Mouse (Mus musculus): Measurements from ENCODE around the gene Ctdspl.
A peak's percentile ranks its signal among the peaks of the same experiment; 100 is the strongest.

Ctdspl gene

GRCm38 (mm10) chr9:118920798-118921515 lies 5.3 kb upstream of the Ctdspl start:
- DNase-seq: peak; percentile 88

- DNase-seq: no peak
These were observed 4.3 kb upstream of the Ctdspl start for GRCm38 (mm10) chr9:118921926-118922325.

DNA sequence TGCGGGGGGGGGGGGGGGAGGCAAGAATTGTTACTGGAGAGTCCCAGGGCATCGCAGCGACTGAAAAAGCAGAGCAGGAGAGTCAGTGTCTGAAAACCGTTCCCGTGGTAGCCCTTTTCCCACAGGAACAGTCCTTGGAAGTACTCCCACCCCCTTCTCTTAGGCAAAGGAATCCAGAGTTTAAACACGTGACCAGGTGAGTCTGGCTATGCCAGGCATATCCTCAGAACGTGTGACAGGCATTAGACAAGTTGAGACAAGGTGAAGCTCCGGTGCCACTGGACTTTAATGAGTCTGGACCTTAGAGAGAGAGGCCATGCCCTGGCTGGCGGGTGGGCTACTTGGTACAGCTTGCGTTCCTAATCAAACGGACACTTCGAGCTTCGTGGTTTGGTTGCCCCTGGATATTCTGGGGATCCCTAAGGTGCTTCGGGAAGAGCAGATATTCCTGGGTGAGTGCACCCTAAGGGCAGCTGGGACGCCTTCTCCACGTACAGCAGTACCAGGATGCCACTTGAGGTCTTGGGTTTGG lies 1.6 kb upstream of the Ctdspl start:
- DNase-seq: no peak

- DNase-seq: peak; percentile 98
These were observed 755 bp upstream of the Ctdspl start for GRCm38 (mm10) chr9:118925286-118926110.

DNA sequence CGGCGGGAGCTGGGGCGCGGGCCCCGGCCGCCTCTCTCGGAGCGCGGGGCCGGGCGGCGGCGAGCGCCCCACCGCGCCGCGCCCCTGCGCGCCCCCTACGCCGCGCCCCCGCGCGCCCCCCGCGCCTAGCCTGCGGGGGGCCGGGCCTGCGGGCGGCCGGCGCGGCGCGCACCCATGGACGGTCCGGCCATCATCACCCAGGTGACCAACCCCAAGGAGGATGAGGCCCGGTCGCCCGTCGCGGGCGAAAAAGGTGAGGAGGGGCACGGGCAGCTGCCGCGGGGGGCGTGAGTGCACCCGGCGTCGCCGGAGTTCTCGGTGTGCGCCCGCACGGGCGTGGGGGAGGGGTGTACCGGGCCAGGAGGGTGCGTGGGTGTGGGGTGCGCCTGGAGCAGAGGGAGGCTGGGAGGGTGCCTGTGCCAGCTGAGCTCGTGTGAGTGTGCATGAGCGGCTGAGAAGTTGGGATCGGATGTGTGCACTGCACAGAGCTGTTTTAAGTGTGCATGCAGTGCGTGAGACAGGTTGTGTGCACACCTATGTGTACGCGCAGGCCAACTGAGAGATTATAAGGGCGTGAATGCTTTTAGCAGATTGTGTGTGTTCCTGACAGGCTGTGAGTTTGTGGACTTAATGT lies 552 bp downstream of the Ctdspl start:
- DNase-seq: peak; percentile 58

DNA sequence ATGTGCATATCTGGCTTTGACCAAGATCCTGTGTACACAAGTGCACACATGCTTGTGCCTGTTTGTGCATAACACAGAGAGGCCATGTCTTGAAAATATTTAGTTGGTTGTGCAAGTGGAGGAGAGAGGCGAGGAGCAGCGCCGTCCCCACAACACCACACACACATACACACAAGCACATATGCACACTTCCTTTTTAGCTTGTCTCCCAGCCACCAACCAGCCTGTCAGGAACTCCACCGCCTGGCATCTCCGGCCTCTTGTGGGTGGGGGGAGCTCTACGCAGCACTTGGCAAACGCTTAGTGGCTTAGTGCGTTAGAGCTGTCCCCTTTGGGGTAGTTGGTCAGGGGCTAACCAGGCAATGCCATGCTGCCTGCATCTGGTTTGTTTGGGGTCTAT lies 1.2 kb downstream of the Ctdspl start:
- DNase-seq: peak; percentile 50

GRCm38 (mm10) chr9:118928007-118928406 lies 1.8 kb downstream of the Ctdspl start:
- DNase-seq: no peak

- DNase-seq: peak; percentile 88
These were observed 2.4 kb downstream of the Ctdspl start for GRCm38 (mm10) chr9:118928656-118929055.

GRCm38 (mm10) chr9:118930611-118931010 lies 4.4 kb downstream of the Ctdspl start:
- no peak for DNase-seq

DNA sequence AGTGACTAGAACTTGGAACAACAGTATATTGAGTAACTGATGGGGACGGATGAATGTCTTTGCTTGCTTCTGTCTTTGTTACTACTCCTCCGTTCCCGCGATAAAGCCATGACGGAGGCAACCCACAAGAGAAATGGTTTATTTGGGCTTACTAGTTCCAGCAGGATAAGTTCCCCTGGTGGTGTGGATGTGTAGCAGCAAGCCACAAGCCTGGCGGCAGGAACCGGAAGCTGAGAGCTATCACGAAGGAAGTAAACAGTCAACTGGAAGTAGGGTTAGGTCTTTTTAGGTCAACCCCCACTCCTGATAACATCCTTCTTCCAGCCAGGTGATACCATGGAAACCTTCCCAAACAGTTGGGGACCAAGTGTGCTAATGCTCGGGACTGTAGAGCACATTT lies 7.5 kb downstream of the Ctdspl start:
- DNase-seq: no peak

GRCm38 (mm10) chr9:118934319-118934718 lies 8.1 kb downstream of the Ctdspl start:
- no peak for DNase-seq

DNA sequence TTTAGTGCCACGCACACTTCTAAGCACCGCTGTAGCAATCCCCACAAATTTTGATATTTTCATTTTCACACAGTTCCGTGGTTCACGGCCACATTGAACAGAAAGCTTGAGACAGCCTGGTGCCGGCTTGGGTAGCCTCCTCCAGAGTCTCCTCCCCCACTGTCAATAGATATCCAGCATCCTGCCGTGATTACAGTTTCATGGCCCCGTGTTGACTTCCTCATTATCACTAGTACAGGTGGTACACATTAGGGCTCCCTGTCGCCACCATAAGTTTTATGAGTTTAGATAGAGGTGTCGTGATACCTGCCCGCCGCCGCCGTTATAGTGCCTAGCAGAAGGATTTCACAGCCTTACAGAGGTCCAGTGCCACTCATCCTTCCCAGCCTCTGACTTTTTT lies 8.8 kb downstream of the Ctdspl start:
- no peak for DNase-seq

DNA sequence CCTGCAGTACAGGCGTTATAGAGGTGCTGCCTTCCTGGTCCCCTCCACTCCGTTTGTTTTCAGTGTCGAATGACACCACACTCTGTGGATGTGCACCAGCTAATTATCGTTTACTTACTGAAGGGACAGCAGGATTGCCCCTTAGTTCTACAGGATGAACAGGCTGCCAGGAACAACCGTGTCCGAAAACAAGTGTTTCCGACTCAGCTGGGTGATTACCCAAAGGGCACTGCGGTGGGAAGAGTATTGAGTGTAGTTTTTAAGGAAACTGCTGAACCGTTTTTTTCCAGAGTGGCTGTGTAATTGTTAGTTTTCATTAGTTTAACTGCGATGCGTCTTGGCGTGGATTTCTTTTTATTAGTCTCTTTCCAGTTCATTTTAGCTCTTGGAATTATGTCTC lies 9.8 kb downstream of the Ctdspl start:
- DNase-seq: peak; percentile 69

- DNase-seq: peak; percentile 87
These were observed 11.3 kb downstream of the Ctdspl start for GRCm38 (mm10) chr9:118937515-118937914.

DNA sequence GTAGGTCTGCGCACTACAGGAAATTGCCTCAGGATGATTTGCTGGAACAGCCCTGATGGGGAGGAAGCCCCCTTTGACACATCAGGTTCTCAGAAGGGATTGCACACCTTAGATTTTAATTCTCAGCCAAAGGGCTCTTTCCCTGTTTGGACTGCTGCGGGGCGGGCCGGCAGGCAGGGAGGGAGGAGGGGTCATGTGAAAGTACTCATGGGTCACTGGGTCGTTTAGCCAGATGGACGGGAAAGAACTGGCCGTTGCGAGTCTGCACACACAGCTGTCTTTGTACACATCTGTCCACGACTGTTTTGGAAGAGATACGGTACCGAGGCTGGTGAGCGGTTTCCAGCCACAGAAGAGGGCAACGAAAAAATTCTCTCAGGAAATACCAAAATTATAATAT lies 13.2 kb downstream of the Ctdspl start:
- DNase-seq: peak; percentile 69

- peak; percentile 58 for DNase-seq
These were observed 13.6 kb downstream of the Ctdspl start for GRCm38 (mm10) chr9:118939831-118940230.

DNA sequence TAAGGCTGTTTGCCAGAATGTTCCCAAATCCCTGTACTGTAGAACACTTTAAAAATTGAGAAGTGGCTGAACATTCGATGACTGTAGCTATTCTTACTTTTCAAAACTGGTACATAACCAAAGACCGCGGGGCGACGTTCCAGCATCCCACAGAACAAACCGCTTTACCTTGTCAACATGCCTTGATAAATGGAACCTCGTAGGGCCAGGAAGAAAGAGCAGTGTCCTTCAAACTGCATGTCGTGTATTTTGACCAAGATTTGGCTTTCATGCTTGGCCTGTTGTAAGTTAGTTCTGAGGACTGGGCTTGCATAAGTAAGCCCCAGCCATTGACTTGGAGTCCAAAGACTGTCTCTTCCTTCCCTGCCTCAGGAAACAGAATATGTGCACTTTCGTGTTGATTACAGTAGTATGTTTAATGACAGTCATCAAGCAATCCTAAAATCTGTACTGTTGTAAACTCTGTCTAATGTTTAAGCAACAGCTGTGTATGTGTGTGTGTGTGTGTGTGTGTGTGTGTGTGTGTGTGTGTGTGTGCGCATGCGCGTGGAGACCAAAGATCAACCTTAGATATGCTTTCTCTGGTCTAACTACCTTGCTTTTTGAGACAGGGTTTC lies 14.4 kb downstream of the Ctdspl start:
- peak; percentile 66 for DNase-seq

DNA sequence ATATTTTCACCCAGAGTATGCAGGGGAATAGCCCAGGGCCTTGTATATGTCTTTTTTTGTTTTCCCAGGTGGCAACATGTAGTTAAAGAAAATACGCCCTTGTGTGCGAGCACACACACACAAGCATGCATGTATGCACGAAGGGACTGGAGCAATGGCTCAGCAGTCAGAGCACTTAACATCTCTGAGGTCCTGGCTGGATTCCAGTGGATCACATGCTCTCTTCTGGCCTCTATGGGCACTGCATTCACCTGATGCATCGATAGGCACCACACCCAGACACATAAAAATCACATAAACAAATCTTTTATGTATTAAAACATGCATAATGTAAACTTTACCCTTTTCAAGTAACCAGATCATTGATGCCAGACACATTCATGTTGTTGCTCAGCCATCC lies 15.8 kb downstream of the Ctdspl start:
- no peak for DNase-seq

DNA sequence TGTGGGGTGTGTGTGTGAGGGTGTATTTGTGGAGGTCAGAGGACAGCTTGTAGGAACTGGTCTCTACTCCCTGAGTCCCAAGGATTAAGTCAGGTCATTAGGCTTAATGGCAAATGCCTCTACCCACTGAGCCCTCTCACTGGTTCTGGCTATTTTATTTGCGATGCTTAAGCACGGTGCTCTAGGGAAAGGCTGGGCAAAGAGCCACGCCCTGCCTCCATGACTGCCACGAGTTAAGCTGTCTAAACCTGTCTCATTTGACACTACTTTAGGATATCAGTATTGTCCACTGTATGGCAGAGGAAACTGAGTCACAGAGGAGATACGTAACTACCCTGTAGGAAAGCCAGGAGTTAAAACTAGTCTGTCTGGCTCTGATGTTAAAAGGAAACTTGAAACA lies 17.7 kb downstream of the Ctdspl start:
- no peak for DNase-seq

- no peak for DNase-seq
These were observed 18.1 kb downstream of the Ctdspl start for GRCm38 (mm10) chr9:118944388-118944787.

GRCm38 (mm10) chr9:118948486-118948885 lies 22.2 kb downstream of the Ctdspl start:
- no peak for DNase-seq

- DNase-seq: no peak
These were observed 22.9 kb downstream of the Ctdspl start for GRCm38 (mm10) chr9:118949124-118949523.

- no peak for DNase-seq
These were observed 23.4 kb downstream of the Ctdspl start for GRCm38 (mm10) chr9:118949654-118950053.
